Mouse (Mus musculus) neural tube, embryonic 14.5 days (tissue): Measurements from ENCODE around the gene Olfr214. TPM values are rescaled to one million over a fixed set of nuclear protein-coding genes. Genes with fewer than 3 reads are reported as not detected.
"Not testable (repeated sequence)": the region's sequence is repeated elsewhere in the genome, so short reads cannot be mapped to it uniquely, and the experiment has no call there.

Experiments
- ATAC-seq: fragments of 200-750 bp; cut with Nextera tagmentation; 2 replicates; pipeline ENCODE4 v1.8.0; 2017; ENCODE audit warnings: low read depth, mild to moderate bottlenecking, moderate TSS enrichment, moderate library complexity
- H3K27ac ChIP-seq: fragments of 300-500 bp; sonication (generic); 2 replicates; pipeline ENCODE4 v1.5.1; 2014; ENCODE audit warnings: low read depth, mild to moderate bottlenecking, control low read depth, low read length, moderate library complexity, mixed read lengths
- H3K27me3 ChIP-seq: fragments of 300-500 bp; sonication (generic); 2 replicates; pipeline ENCODE4 v1.6.1; 2014; ENCODE audit warnings: low read length; ENCODE audit not compliant: control insufficient read depth, insufficient read depth
- H3K36me3 ChIP-seq: fragments of 300-500 bp; sonication (generic); 2 replicates; pipeline ENCODE4 v1.6.1; 2014; ENCODE audit warnings: low read length, mixed read lengths; ENCODE audit not compliant: control insufficient read depth, insufficient read depth
- H3K4me1 ChIP-seq: fragments of 300-500 bp; sonication (generic); 2 replicates; pipeline ENCODE4 v1.6.1; 2014; ENCODE audit warnings: low read length; ENCODE audit not compliant: control insufficient read depth, insufficient read depth
- H3K4me2 ChIP-seq: fragments of 300-500 bp; sonication (generic); 2 replicates; pipeline ENCODE4 v1.6.1; 2014; ENCODE audit warnings: mild to moderate bottlenecking, low read depth, low read length, control low read depth
- H3K4me3 ChIP-seq: fragments of 300-500 bp; sonication (generic); 2 replicates; pipeline ENCODE4 v1.5.1; 2014; ENCODE audit warnings: low read depth, low read length, control low read depth, mixed read lengths
- H3K9ac ChIP-seq: fragments of 300-500 bp; sonication (generic); replicated peaks from 2 replicates; pipeline ENCODE4 v1.6.1; 2014; ENCODE audit warnings: low read depth, mild to moderate bottlenecking, control low read depth, low read length, mixed read lengths
- H3K9me3 ChIP-seq: fragments of 300-500 bp; sonication (generic); 2 replicates; pipeline ENCODE4 v1.6.1; 2016; ENCODE audit warnings: low read length; ENCODE audit not compliant: control insufficient read depth
- WGBS: fragments of 180-500 bp; shearing (Covaris S2); extraction: QIAGEN DNeasy Blood & Tissue Kit; methylation state at CpG from one replicate; pipeline ENCODE4 v1.1.7; 2014; 5-methylcytosine and 5-hydroxymethylcytosine counted together
- polyA plus RNA-seq: library from polyadenylated mRNA; unstranded; fragments of >200 nt; fragmentation: Nextera tagmentation; extraction: Ambion mirVana; gene quantifications from 2 replicates; pipeline ENCODE4 v1.2.1, GENCODE M21; 2014

The Olfr214 gene
- polyA plus RNA-seq, 1 experiment from 2014 or later, result not detected

DNA sequence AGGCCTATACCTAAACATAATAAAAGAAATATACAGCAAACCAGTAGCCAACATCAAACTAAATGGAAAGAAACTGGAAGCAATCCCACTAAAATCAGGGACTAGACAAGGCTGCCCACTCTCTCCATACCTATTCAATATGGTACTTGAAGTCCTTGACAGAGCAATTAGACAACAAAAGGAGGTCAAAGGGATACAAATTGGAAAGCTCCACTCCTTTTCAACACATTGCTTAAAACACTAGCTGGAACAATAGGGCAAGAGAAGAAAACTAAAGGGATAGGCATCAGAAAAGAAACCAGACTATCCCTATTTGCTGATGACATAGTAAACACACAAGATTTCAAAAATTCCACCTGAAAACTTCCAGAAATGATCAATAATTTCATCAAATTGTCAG is 46.9 kb downstream of the Olfr214 start:
- H3K27me3 ChIP-seq, H3K27ac ChIP-seq, H3K4me3 ChIP-seq, H3K4me1 ChIP-seq, H3K36me3 ChIP-seq, H3K4me2 ChIP-seq, H3K9ac ChIP-seq, H3K9me3 ChIP-seq, ATAC-seq: not testable (repeated sequence)

DNA sequence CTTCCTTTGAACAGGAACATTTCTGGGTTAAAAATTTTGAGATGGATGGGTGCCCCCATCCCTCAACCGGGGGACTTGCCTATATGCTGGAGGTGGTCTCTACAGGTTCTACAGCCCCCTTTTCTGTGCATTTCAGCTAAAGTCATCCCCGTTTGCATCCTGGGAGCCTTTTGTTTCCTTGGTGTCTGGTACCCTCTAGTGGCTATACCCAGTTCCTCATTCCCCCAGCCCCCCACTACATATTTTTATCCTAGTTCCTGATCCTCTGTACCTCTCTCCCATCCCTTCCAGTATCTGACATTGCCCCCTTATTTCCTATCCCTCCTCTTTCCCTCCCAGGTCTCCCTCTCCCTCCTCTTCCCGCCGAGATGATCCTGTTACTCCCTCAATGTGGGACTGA is 53.2 kb downstream of the Olfr214 start:
- Histone ChIP-seq H3K4me3 (no peak overlapping the region), H3K9me3 (no peaks in the 10 kb centered on the region), H3K4me1 (no peaks in the 10 kb centered on the region), H3K27me3 (no peaks in the 10 kb centered on the region), H3K27ac (no peak overlapping the region), H3K4me2 (no peak overlapping the region), H3K36me3 (no peaks in the 10 kb centered on the region), H3K9ac (no peak overlapping the region)
- 54% methylated on average over 4 of the region's 4 CpGs for WGBS
- ATAC-seq, result no peak

Other genes starting within 250 kb of the Olfr214 start
- 64.0 and 72.8 TPM in 2 replicates for gene March8, start 216.2 kb upstream of the Olfr214 start, polyA plus RNA-seq
- 0.72 and 0.88 TPM in 2 replicates for gene Alox5, start 93.1 kb upstream of the Olfr214 start, polyA plus RNA-seq
- not detected in 2 replicates for gene Olfr211, start 65.1 kb upstream of the Olfr214 start, polyA plus RNA-seq
- gene Olfr212, start 47.7 kb upstream of the Olfr214 start, polyA plus RNA-seq, result 0.17 TPM in 1 of 2 replicates, not detected in the other
- not detected in 2 replicates for gene Olfr213, start 15.8 kb upstream of the Olfr214 start, polyA plus RNA-seq
- gene Gm5580, start 3.1 kb upstream of the Olfr214 start, polyA plus RNA-seq, result 0.43 TPM in 1 of 2 replicates, not detected in the other
- not detected in 2 replicates for gene Olfr215, start 30.0 kb downstream of the Olfr214 start, polyA plus RNA-seq
- 133 and 154 TPM in 2 replicates for gene Zfp422, start 74.8 kb downstream of the Olfr214 start, polyA plus RNA-seq
- 6.9 and 8.5 TPM in 2 replicates for gene Depp1, start 96.4 kb downstream of the Olfr214 start, polyA plus RNA-seq
- gene Rassf4, start 119.7 kb downstream of the Olfr214 start, polyA plus RNA-seq, result 25.3 and 32.3 TPM in 2 replicates
- gene Tmem72, start 162.7 kb downstream of the Olfr214 start, polyA plus RNA-seq, result 0.09 and 0.79 TPM in 2 replicates